Mouse (Mus musculus): ENCODE results near the gene Lhfpl2. TPM values are rescaled to one million over a fixed set of nuclear protein-coding genes. Genes with fewer than 3 reads are reported as not detected.

The Lhfpl2 gene
- polyA plus RNA-seq, 1 experiment = 15.5 TPM

GRCm38 (mm10) chr13:94180477-94181420 is 123.2 kb downstream of the Lhfpl2 start:
- H3K79me3 ChIP-seq (ENCODE audit: low read depth) = peaks cover 8% of the 10 kb centered on the region
- no peak overlapping the region for H3ac ChIP-seq (ENCODE audit: control insufficient read depth, insufficient read length, low read depth)
- H3K36me3 ChIP-seq (ENCODE audit: control insufficient read depth, insufficient read depth) = peaks cover 27% of the 10 kb centered on the region
- no peaks in the 10 kb centered on the region for H3K27me3 ChIP-seq (ENCODE audit: control insufficient read depth, insufficient read depth, insufficient read length)
- H3K79me2 ChIP-seq (ENCODE audit: control insufficient read depth, insufficient read depth) = peaks cover 66% of the 10 kb centered on the region
- no peak overlapping the region for H3K4me3 ChIP-seq (ENCODE audit: insufficient read depth, poor library complexity, severe bottlenecking)
- no peak for TF ChIP-seq MAX (IDR thresholded peaks at IDR 0.05)
- no peak for TF ChIP-seq FOSL1 (IDR thresholded peaks at IDR 0.05; ENCODE audit: insufficient read depth, low read length, poor library complexity, severe bottlenecking)
- no peak for TF ChIP-seq CTCF (IDR thresholded peaks at IDR 0.05; ENCODE audit: control insufficient read depth, insufficient read depth, insufficient read length)
- no peak for TF ChIP-seq USF1 (IDR thresholded peaks at IDR 0.05; ENCODE audit: low read depth)
- no peak for TF ChIP-seq MYOG (IDR thresholded peaks at IDR 0.05; ENCODE audit: control insufficient read depth, extremely low read depth, insufficient read length)
- no peak for TF ChIP-seq MYOD1 (IDR thresholded peaks at IDR 0.05; ENCODE audit: control insufficient read depth, insufficient read length, low read depth)
- TF ChIP-seq CEBPB (IDR thresholded peaks at IDR 0.05; ENCODE audit: low read depth) = no peak

- Histone ChIP-seq H3K36me3 (ENCODE audit: control insufficient read depth, insufficient read depth) (peaks cover 21% of the 10 kb centered on the region), H3K27me3 (ENCODE audit: control insufficient read depth, insufficient read depth, insufficient read length) (no peaks in the 10 kb centered on the region), H3K79me2 (ENCODE audit: control insufficient read depth, insufficient read depth) (peaks cover 74% of the 10 kb centered on the region), H3K4me3 (ENCODE audit: insufficient read depth, poor library complexity, severe bottlenecking) (no peak overlapping the region), H3K79me3 (ENCODE audit: low read depth) (peaks cover 11% of the 10 kb centered on the region), H3ac (ENCODE audit: control insufficient read depth, insufficient read length, low read depth) (no peak overlapping the region)
- TF ChIP-seq FOSL1 (IDR thresholded peaks at IDR 0.05; ENCODE audit: insufficient read depth, low read length, poor library complexity, severe bottlenecking) (no peak), MAX (IDR thresholded peaks at IDR 0.05) (no peak), CTCF (IDR thresholded peaks at IDR 0.05; ENCODE audit: control insufficient read depth, insufficient read depth, insufficient read length) (no peak), CEBPB (IDR thresholded peaks at IDR 0.05; ENCODE audit: low read depth) (no peak), MYOG (IDR thresholded peaks at IDR 0.05; ENCODE audit: control insufficient read depth, extremely low read depth, insufficient read length) (no peak), MYOD1 (IDR thresholded peaks at IDR 0.05; ENCODE audit: control insufficient read depth, insufficient read length, low read depth) (no peak), USF1 (IDR thresholded peaks at IDR 0.05; ENCODE audit: low read depth) (no peak)
Observed at GRCm38 (mm10) chr13:94182026-94182425, 124.4 kb downstream of the Lhfpl2 start.

GRCm38 (mm10) chr13:94183372-94184021 is 125.9 kb downstream of the Lhfpl2 start:
- Histone ChIP-seq H3K36me3 (ENCODE audit: control insufficient read depth, insufficient read depth) (peaks cover 13% of the 10 kb centered on the region), H3ac (ENCODE audit: control insufficient read depth, insufficient read length, low read depth) (no peak overlapping the region), H3K79me3 (ENCODE audit: low read depth) (peaks cover 15% of the 10 kb centered on the region), H3K27me3 (ENCODE audit: control insufficient read depth, insufficient read depth, insufficient read length) (no peaks in the 10 kb centered on the region), H3K79me2 (ENCODE audit: control insufficient read depth, insufficient read depth) (peaks cover 80% of the 10 kb centered on the region), H3K4me3 (ENCODE audit: insufficient read depth, poor library complexity, severe bottlenecking) (no peak overlapping the region)
- no peak for TF ChIP-seq CEBPB (IDR thresholded peaks at IDR 0.05; ENCODE audit: low read depth)
- TF ChIP-seq USF1 (IDR thresholded peaks at IDR 0.05; ENCODE audit: low read depth) = no peak
- no peak for TF ChIP-seq MYOD1 (IDR thresholded peaks at IDR 0.05; ENCODE audit: control insufficient read depth, insufficient read length, low read depth)
- TF ChIP-seq CTCF (IDR thresholded peaks at IDR 0.05; ENCODE audit: control insufficient read depth, insufficient read depth, insufficient read length) = no peak

- Histone ChIP-seq H3K36me3 (ENCODE audit: control insufficient read depth, insufficient read depth) (peaks cover 9% of the 10 kb centered on the region), H3K79me3 (ENCODE audit: low read depth) (peaks cover 14% of the 10 kb centered on the region), H3K79me2 (ENCODE audit: control insufficient read depth, insufficient read depth) (peaks cover 80% of the 10 kb centered on the region), H3K4me3 (ENCODE audit: insufficient read depth, poor library complexity, severe bottlenecking) (no peak overlapping the region), H3K27me3 (ENCODE audit: control insufficient read depth, insufficient read depth, insufficient read length) (no peaks in the 10 kb centered on the region), H3ac (ENCODE audit: control insufficient read depth, insufficient read length, low read depth) (no peak overlapping the region)
- peak; percentile 67 for TF ChIP-seq MAX (IDR thresholded peaks at IDR 0.05)
- TF ChIP-seq FOSL1 (IDR thresholded peaks at IDR 0.05; ENCODE audit: insufficient read depth, low read length, poor library complexity, severe bottlenecking) = no peak
- peak; percentile 39 for TF ChIP-seq MYOD1 (IDR thresholded peaks at IDR 0.05; ENCODE audit: control insufficient read depth, insufficient read length, low read depth)
Observed at GRCm38 (mm10) chr13:94184726-94185456, 127.3 kb downstream of the Lhfpl2 start.

- Histone ChIP-seq H3ac (ENCODE audit: control insufficient read depth, insufficient read length, low read depth) (no peak overlapping the region), H3K36me3 (ENCODE audit: control insufficient read depth, insufficient read depth) (peaks cover 5% of the 10 kb centered on the region), H3K27me3 (ENCODE audit: control insufficient read depth, insufficient read depth, insufficient read length) (no peaks in the 10 kb centered on the region), H3K79me2 (ENCODE audit: control insufficient read depth, insufficient read depth) (peaks cover 76% of the 10 kb centered on the region), H3K79me3 (ENCODE audit: low read depth) (peaks cover 12% of the 10 kb centered on the region), H3K4me3 (ENCODE audit: insufficient read depth, poor library complexity, severe bottlenecking) (no peak overlapping the region)
- TF ChIP-seq CEBPB (IDR thresholded peaks at IDR 0.05; ENCODE audit: low read depth) (no peak), CTCF (IDR thresholded peaks at IDR 0.05; ENCODE audit: control insufficient read depth, insufficient read depth, insufficient read length) (no peak), FOSL1 (IDR thresholded peaks at IDR 0.05; ENCODE audit: insufficient read depth, low read length, poor library complexity, severe bottlenecking) (no peak), MAX (IDR thresholded peaks at IDR 0.05) (no peak), USF1 (IDR thresholded peaks at IDR 0.05; ENCODE audit: low read depth) (no peak), MYOG (IDR thresholded peaks at IDR 0.05; ENCODE audit: control insufficient read depth, extremely low read depth, insufficient read length) (no peak), MYOD1 (IDR thresholded peaks at IDR 0.05; ENCODE audit: control insufficient read depth, insufficient read length, low read depth) (no peak)
Observed at GRCm38 (mm10) chr13:94185631-94186030, 128.0 kb downstream of the Lhfpl2 start.
